Mouse (Mus musculus) kidney, embryonic 16.5 days (tissue): ENCODE results near the gene Ubr4. TPM values are rescaled to one million over a fixed set of nuclear protein-coding genes. Genes with fewer than 3 reads are reported as not detected.

Experiments
- ATAC-seq: fragments of 200-750 bp; cut with Nextera tagmentation; 2 replicates; pipeline ENCODE4 v1.8.0; 2017; ENCODE audit warnings: moderate TSS enrichment; ENCODE audit not compliant: low FRiP score, low TSS enrichment
- H3K27ac ChIP-seq: fragments of 300-500 bp; sonication (generic); 2 replicates; pipeline ENCODE4 v1.5.1; 2014; ENCODE audit warnings: low read length
- H3K27me3 ChIP-seq: fragments of 300-500 bp; sonication (generic); 2 replicates; pipeline ENCODE4 v1.6.1; 2014; ENCODE audit warnings: low read length, control low read depth, mixed read lengths; ENCODE audit not compliant: insufficient read depth
- H3K36me3 ChIP-seq: fragments of 300-500 bp; sonication (generic); 2 replicates; pipeline ENCODE4 v1.6.1; 2014; ENCODE audit warnings: low read length, control low read depth, mixed read lengths; ENCODE audit not compliant: insufficient read depth
- H3K4me1 ChIP-seq: fragments of 300-500 bp; sonication (generic); 2 replicates; pipeline ENCODE4 v1.6.1; 2014; ENCODE audit warnings: low read length, control low read depth, mixed read lengths; ENCODE audit not compliant: insufficient read depth
- H3K4me2 ChIP-seq: fragments of 300-500 bp; sonication (generic); replicated peaks from 2 replicates; pipeline ENCODE4 v1.6.1; 2014; ENCODE audit warnings: low read depth, low read length
- H3K4me3 ChIP-seq: fragments of 300-500 bp; sonication (generic); 2 replicates; pipeline ENCODE4 v1.5.1; 2014; ENCODE audit warnings: mild to moderate bottlenecking, low read length
- H3K9ac ChIP-seq: fragments of 300-500 bp; sonication (generic); replicated peaks from 2 replicates; pipeline ENCODE4 v1.6.1; 2014; ENCODE audit warnings: low read length
- H3K9me3 ChIP-seq: fragments of 300-500 bp; sonication (generic); 2 replicates; pipeline ENCODE4 v1.6.1; 2016; ENCODE audit warnings: low read length, control low read depth
- WGBS: fragments of 180-500 bp; shearing (Covaris S2); extraction: QIAGEN DNeasy Blood & Tissue Kit; methylation state at CpG from one replicate; pipeline ENCODE4 v1.1.7; 2014; 5-methylcytosine and 5-hydroxymethylcytosine counted together
- polyA plus RNA-seq: library from polyadenylated mRNA; unstranded; fragments of >200 nt; fragmentation: Nextera tagmentation; extraction: Ambion mirVana; gene quantifications from 2 replicates; pipeline ENCODE4 v1.2.1, GENCODE M21; 2015

Gene Ubr4
- polyA plus RNA-seq: 72.2 and 73.6 TPM in 2 replicates

- Histone ChIP-seq H3K9ac (peak within 1 kb of the TSS; percentile 90), H3K4me3 (peak within 1 kb of the TSS; percentile 95), H3K4me2 (peak within 1 kb of the TSS; percentile 92), H3K4me1 (peaks cover 16% of the 10 kb centered on the region), H3K36me3 (peaks cover 33% of the 10 kb centered on the region), H3K27ac (peak within 1 kb of the TSS; percentile 98), H3K9me3 (no peaks in the 10 kb centered on the region), H3K27me3 (no peaks in the 10 kb centered on the region)
- under 1% methylated on average over 64 of the region's 64 CpGs for WGBS
- peak; percentile 96 for ATAC-seq
These were observed at the start of gene Ubr4, which contains the start of the genes Mrto4 and Emc1 for GRCm38 (mm10) chr4:139351931-139352711. Gene Ubr4 (plus strand): TSS chr4:139352609. Gene Mrto4 (minus strand): TSS chr4:139352576. Gene Emc1 (plus strand): TSS chr4:139352587.

DNA sequence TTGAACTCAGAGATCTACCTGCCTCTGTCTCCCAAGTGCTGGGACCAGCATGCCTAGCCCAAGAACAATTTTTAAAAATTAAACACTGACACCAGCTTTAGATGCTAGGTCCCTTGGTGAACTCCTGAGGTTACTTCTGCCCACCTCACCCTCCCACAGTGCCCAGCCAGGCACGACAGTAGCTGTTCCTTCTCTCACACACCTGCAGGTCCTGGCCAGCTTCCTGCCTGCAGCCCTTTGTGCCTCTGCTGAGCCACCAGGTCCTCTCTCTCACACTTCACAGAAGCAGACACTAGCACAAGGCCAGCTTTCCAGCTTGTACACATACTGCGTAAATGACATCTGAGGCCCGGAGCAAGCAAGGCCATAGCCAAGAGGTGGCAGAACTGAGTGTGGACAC, 46.9 kb upstream of the Ubr4 start:
- WGBS: 80% methylated on average over 3 of the region's 3 CpGs

GRCm38 (mm10) chr4:139307916-139308315, 44.5 kb upstream of the Ubr4 start:
- Histone ChIP-seq H3K27me3 (no peaks in the 10 kb centered on the region), H3K4me2 (no peak overlapping the region), H3K27ac (no peak overlapping the region), H3K9me3 (no peaks in the 10 kb centered on the region), H3K9ac (no peak overlapping the region), H3K4me3 (no peak overlapping the region), H3K4me1 (peaks cover 19% of the 10 kb centered on the region; the same call in 1 of the 2 replicates), H3K36me3 (no peaks in the 10 kb centered on the region)
- WGBS: 86% methylated on average over 5 of the region's 5 CpGs
- no peak for ATAC-seq

More for the DNA sequence above, 46.9 kb upstream of the Ubr4 start:
- no peaks in the 10 kb centered on the region for H3K27me3 ChIP-seq
- H3K36me3 ChIP-seq: 0 out of 2 replicates have a peak, but pooled peaks cover 3% of the 10 kb centered on the region
- H3K9me3 ChIP-seq: no peaks in the 10 kb centered on the region
- H3K9ac ChIP-seq: no peak overlapping the region; the same call in 1 of the 2 replicates
- no peak overlapping the region for H3K4me2 ChIP-seq
- H3K4me1 ChIP-seq: peaks cover 7% of the 10 kb centered on the region; the same call in 1 of the 2 replicates
- no peak overlapping the region for H3K4me3 ChIP-seq
- ATAC-seq: no peak
- no peak overlapping the region for H3K27ac ChIP-seq

DNA sequence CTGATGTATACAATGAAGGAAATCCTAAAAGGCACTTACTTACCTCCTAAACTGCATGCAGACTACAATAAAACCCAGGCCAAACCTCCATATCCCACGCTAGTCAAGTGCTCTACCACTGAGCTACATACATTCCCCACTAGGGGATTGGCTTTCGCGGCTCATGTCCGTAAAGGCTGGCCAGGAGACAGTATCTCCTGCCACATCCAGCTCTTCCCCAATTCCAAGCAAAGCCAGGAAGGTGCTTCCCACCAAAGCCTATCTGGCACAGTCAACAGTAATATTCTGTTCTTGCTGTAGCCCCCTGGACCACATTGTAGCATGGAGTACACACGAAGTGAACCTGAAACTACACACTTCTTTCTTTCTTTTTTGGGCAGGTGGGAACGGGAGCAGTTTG, 42.8 kb upstream of the Ubr4 start:
- peaks cover 19% of the 10 kb centered on the region; the same call in 1 of the 2 replicates for H3K4me1 ChIP-seq
- peak overlapping the region; percentile 84 for H3K4me3 ChIP-seq
- H3K27ac ChIP-seq: no peak overlapping the region
- H3K9ac ChIP-seq: peak overlapping the region; percentile 92
- no peak for ATAC-seq
- no peaks in the 10 kb centered on the region for H3K27me3 ChIP-seq
- H3K9me3 ChIP-seq: no peaks in the 10 kb centered on the region
- H3K36me3 ChIP-seq: peaks cover 7% of the 10 kb centered on the region
- WGBS: 19% methylated on average over 6 of the region's 6 CpGs
- peak overlapping the region; percentile 95 for H3K4me2 ChIP-seq

DNA sequence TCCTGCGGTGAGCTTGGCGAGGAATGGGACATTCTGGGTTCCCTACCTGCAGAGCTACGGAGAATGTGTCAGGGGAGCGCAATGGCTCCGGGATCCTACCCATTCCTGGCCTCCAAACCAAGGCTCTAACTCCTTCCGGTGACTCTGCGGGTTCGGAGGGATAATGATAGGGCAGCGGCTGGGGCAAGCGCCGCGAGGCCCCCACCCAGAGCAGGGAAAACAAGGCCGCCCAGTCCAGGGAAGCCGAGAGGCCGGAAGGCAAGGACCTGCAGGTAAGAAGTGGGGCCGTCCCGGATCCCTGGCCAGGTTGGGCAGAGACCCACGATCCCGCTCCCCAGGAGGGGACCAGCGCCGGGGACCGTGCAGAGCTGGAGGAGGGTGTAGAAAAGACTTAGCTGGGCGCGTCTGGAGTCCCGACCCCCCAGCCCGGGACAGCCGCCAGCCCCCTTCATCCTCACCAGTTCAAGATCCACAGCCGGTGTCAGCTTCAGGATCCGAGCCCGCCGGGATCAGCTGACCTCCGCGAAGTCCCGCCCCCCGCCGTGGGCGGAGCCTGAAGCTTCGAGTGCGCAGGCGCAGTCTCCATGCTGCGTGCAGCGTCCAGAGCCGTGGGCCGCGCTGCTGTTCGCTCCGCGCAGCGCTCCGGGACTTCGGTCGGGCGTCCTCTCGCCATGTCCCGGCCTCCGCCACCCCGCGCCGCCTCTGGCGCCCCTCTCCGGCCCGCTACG, 42.1 kb upstream of the Ubr4 start, which contains the start of the genes Pqlc2 and Akr7a5:
Pqlc2 (minus strand) TSS at position 538 of the 728 bp plus-strand sequence.
Akr7a5 (plus strand) TSS at position 574 of the 728 bp plus-strand sequence.
- no peaks in the 10 kb centered on the region for H3K27me3 ChIP-seq
- peaks cover 19% of the 10 kb centered on the region; the same call in 1 of the 2 replicates for H3K4me1 ChIP-seq
- peak; percentile 86 for ATAC-seq
- H3K36me3 ChIP-seq: peaks cover 11% of the 10 kb centered on the region
- peak within 1 kb of the TSS; percentile 95 for H3K4me2 ChIP-seq
- under 1% methylated on average over 61 of the region's 63 CpGs for WGBS
- H3K9me3 ChIP-seq: no peaks in the 10 kb centered on the region
- H3K4me3 ChIP-seq: peak within 1 kb of the TSS; percentile 84
- H3K9ac ChIP-seq: peak within 1 kb of the TSS; percentile 92
- H3K27ac ChIP-seq: peak within 1 kb of the TSS; percentile 89

- Histone ChIP-seq H3K4me3 (peak overlapping the region; percentile 84), H3K27me3 (no peaks in the 10 kb centered on the region)
- under 1% methylated on average over 53 of the region's 53 CpGs for WGBS
These were observed 41.3 kb upstream of the Ubr4 start for GRCm38 (mm10) chr4:139310899-139311701.

DNA sequence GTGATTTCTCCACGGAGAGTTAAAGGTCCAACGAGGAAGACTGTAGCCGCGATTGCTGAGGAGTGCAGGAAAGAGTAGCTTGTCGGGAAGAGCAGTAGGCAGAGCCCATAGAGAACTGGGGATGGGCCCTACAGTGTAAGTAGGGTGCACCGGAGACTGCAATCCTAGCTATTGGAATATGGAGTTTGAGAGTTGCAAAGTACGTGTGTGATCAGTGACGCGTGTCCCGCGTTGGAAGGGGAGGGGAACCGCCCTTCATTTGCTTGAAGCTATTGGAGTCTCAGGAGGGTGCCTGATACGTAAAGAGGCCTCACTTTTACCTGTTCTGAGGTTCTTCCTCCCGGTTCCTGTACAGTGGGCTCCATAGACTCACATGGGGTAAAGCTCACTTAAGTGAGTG, 40.7 kb upstream of the Ubr4 start:
- Histone ChIP-seq H3K4me1 (peaks cover 19% of the 10 kb centered on the region; the same call in 1 of the 2 replicates), H3K27ac (peak overlapping the region; percentile 89), H3K36me3 (peaks cover 22% of the 10 kb centered on the region), H3K27me3 (no peaks in the 10 kb centered on the region), H3K9ac (peak overlapping the region; percentile 92), H3K9me3 (no peaks in the 10 kb centered on the region), H3K4me3 (peak overlapping the region; percentile 84), H3K4me2 (peak overlapping the region; percentile 95)
- WGBS: 13% methylated on average over 14 of the region's 14 CpGs
- ATAC-seq: peak; percentile 17

More at GRCm38 (mm10) chr4:139310899-139311701, 41.3 kb upstream of the Ubr4 start:
- Histone ChIP-seq H3K9ac (peak overlapping the region; percentile 92), H3K36me3 (peaks cover 18% of the 10 kb centered on the region), H3K27ac (peak overlapping the region; percentile 89), H3K4me2 (peak overlapping the region; percentile 95), H3K4me1 (peaks cover 19% of the 10 kb centered on the region; the same call in 1 of the 2 replicates), H3K9me3 (no peaks in the 10 kb centered on the region)
- ATAC-seq: peak; percentile 78

- Histone ChIP-seq H3K36me3 (peaks cover 30% of the 10 kb centered on the region), H3K9me3 (no peaks in the 10 kb centered on the region), H3K4me2 (no peak overlapping the region), H3K4me3 (no peak overlapping the region), H3K4me1 (peaks cover 19% of the 10 kb centered on the region; the same call in 1 of the 2 replicates), H3K9ac (no peak overlapping the region), H3K27ac (no peak overlapping the region), H3K27me3 (no peaks in the 10 kb centered on the region)
- ATAC-seq: no peak
- WGBS: 66% methylated on average over 4 of the region's 4 CpGs
These were observed 39.8 kb upstream of the Ubr4 start for GRCm38 (mm10) chr4:139312632-139313031.

GRCm38 (mm10) chr4:139318449-139318848, 34.0 kb upstream of the Ubr4 start:
- no peak overlapping the region for H3K27ac ChIP-seq
- H3K9me3 ChIP-seq: no peaks in the 10 kb centered on the region
- no peak for ATAC-seq
- H3K4me1 ChIP-seq: no peaks in the 10 kb centered on the region
- no peak overlapping the region for H3K9ac ChIP-seq
- no peak overlapping the region for H3K4me2 ChIP-seq
- no peak overlapping the region for H3K4me3 ChIP-seq
- H3K36me3 ChIP-seq: peaks cover 46% of the 10 kb centered on the region
- 94% methylated on average over 11 of the region's 11 CpGs for WGBS
- H3K27me3 ChIP-seq: no peaks in the 10 kb centered on the region
